Mouse (Mus musculus): Measurements from ENCODE around the gene Mthfr. TPM values are rescaled to one million over a fixed set of nuclear protein-coding genes. Genes with fewer than 3 reads are reported as not detected.
A peak's percentile ranks its signal among the peaks of the same experiment; 100 is the strongest.
"Not testable (repeated sequence)": the region's sequence is repeated elsewhere in the genome, so short reads cannot be mapped to it uniquely, and the experiment has no call there.

Gene Mthfr
- total RNA-seq, 4 experiments from 2014 or later, result 32.7 to 41.0 (median 38.5) TPM

DNA sequence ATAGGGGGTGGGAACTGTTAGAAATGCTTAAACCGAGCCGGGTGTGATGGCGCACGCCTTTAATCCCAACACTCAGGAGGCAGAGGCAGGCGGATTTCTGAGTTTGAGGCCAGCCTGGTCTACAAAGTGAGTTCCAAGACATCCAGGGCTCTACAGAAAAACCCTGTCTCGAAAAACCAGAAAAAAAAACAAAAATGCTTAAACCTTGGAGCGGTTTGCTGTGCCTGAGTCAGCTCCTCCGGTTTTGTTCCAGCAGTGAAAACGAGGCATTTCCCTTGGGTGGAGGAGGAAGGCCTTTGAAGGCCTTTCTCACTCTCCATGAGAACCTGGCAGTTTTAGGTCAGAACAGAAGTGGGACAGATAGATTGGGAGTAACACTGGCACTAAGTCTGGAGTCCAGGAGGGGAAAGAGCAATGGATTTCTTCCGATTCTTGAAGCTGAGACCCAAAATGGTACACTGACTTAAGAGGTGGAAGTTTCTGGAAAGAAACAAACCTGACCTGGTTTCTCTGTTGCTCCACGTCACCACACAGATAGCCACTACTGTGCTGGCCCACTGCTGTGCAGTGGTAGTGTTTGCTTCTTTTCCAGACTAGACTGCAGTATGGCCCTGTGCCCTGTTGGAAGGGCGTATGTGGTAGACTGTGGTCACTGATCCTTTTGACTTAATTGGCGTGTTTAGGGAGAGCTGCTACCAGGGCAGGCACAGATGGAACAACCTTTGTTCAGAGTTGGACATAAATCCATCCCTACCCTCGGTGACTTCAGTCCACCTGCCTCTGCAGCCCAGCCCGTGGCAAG is 1.4 kb downstream of the Mthfr start:
- DNase-seq (ENCODE audit: low spot score in 2 of 2), result no peak

DNA sequence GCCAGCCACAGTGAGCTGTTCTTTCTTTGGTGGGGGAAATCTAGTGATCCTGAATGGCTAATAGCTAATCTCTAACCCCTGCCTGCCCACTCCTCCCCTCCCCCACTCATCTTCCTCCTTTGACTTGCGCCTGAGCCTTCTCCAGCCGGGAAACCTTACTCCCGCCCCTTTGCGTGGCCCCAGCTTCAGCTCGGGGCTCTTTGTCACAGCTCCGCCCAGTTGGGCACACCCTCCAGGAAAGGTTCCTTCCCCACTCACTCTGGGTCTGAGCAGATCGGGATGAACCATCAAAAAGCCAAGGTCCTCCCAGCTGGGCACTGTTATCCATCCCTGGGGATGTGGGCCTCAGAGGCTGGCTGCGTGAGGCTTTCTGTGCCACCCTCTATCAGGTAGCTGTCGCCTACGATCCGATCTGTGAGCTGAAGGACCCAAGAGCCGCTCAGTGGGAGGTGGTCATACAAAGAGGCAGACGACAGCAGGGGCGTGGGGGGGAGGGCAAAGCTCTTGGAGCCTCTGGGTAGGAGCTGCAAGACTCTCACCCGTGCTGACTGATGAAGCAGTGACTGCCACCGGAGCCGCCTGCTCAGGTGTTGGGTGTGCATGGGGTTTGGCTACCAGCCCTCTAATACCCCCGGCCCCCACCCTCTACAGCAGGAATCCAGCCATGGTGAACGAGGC is 2.2 kb downstream of the Mthfr start:
- peak in 1 of 2 experiments; percentile 51 for DNase-seq (ENCODE audit: low spot score in 2 of 2)

- DNase-seq (ENCODE audit: low spot score in 2 of 2), result no peak
These were observed 2.8 kb downstream of the Mthfr start for GRCm38 (mm10) chr4:148041611-148042191.

DNA sequence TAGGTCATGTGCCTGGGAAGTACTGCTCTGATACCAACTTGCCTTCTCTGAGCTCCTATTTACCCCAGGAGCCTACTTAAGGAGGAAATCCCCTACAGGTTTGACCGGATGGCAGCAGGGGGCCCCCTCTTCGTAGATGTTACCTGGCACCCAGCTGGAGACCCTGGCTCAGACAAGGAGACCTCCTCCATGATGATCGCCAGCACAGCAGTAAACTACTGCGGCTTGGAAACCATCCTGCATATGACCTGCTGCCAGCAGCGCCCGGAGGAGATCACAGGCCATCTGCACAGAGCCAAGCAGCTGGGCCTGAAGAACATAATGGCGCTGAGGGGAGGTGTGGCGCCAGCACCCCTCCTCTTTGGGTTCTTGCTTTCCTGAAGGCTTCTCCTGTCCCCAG is 4.5 kb downstream of the Mthfr start:
- not testable (repeated sequence) for DNase-seq (ENCODE audit: low spot score in 2 of 2)

DNA sequence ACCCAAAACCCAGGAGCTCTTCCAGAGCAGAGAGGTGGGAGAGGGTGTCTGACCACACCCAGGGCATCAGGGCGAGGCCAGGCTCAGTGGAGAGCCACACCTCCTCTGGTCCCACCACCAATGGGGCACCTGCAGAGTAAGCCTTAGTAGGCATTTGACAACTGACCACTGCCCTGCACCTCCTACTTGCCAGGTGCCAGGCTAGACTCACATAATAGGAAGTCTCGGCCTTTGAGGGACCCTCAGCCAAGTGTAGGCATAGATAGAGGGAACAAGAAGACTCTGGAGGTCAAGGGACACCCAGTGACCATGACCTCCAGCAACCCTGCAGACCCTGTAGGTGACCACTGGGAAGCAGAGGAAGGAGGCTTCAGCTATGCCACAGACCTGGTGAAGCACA is 5.2 kb downstream of the Mthfr start:
- DNase-seq (ENCODE audit: low spot score in 2 of 2), result no peak

GRCm38 (mm10) chr4:148046450-148047031 is 7.7 kb downstream of the Mthfr start:
- no peak for DNase-seq (ENCODE audit: low spot score in 2 of 2)

DNA sequence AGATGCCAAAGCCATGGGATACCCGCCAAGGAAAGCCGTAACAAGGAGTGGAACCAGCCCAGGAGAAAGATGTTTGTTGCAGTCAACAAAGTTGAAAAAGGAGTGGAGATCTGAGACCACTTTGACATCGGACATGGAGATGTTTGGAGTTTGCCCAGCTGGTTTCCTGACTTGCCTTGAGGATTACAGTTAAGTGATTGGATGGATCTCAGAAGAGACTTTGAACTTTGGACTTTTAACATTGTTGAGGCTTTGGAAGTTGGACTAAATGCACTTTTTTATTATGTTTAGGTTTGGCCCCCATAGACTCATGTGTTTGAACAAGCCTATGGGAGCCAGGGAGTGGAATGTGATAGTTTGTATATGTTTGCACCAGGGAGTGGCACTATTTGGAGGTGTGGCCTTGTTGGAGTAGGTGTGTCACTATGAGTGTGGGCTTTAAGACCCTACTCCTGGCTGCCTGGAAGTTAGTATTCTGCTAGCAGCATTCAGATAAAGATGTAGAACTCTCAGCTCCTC is 11.6 kb downstream of the Mthfr start:
- DNase-seq (ENCODE audit: low spot score in 2 of 2), result not testable (repeated sequence)

- no peak for DNase-seq (ENCODE audit: low spot score in 2 of 2)
These were observed 12.3 kb downstream of the Mthfr start for GRCm38 (mm10) chr4:148051046-148051776.

DNA sequence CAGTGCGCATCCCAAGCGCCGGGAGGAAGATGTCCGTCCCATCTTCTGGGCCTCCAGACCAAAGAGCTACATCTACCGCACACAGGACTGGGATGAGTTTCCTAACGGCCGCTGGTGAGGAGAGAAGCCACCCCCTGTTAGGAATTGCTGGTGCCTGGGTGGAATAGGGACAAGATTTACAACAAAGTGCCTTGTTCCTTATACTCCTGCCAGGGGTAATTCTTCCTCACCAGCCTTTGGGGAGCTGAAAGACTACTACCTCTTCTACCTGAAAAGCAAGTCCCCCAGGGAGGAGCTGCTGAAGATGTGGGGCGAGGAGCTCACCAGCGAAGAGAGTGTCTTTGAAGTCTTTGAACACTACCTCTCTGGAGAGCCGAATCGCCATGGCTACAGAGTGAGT is 13.0 kb downstream of the Mthfr start:
- DNase-seq (ENCODE audit: low spot score in 2 of 2), result no peak

DNA sequence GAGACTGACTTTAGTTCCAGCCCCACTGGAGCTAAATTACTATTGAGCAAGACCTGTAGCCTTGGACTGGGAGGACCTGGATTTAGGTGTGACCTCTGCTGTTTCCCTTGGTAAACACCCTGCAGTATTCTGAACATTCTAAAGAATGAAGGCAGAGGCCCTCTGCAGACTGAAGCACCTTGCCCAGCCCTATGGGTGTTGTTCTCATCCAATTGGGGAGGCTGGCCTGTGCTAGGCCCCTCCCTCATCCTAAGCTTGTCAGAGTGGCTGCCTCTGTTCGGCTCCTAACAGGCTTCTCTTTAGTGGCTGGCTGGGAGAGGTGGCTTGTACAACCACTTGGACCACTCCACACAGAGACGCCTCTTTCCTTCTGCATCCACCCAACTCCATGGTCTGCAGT is 14.1 kb downstream of the Mthfr start:
- DNase-seq (ENCODE audit: low spot score in 2 of 2), result no peak

DNA sequence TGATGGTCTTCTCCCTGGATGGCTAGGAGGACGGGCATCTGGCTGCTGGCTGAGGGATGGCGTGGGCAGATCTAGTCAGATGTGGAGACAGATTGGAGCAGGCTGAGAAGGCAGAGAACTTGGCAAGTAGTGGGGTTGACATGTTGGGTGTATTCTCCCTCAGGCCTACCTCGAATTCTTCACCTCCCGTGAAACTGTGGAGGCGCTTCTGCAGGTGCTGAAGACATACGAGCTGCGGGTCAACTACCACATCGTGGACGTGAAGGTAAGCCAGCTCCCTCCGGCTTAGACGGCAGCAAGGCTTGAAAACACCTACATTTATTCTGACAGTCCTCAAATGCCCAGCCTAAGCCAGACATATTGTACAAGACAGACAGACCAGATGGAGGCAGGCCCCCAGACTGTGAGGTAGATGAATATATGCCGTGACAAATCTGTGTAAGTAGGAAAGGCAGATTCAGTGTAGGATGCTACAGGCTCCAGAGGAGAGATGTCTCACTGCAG is 14.6 kb downstream of the Mthfr start:
- DNase-seq (ENCODE audit: low spot score in 2 of 2), result peak; percentile 81 to 82

DNA sequence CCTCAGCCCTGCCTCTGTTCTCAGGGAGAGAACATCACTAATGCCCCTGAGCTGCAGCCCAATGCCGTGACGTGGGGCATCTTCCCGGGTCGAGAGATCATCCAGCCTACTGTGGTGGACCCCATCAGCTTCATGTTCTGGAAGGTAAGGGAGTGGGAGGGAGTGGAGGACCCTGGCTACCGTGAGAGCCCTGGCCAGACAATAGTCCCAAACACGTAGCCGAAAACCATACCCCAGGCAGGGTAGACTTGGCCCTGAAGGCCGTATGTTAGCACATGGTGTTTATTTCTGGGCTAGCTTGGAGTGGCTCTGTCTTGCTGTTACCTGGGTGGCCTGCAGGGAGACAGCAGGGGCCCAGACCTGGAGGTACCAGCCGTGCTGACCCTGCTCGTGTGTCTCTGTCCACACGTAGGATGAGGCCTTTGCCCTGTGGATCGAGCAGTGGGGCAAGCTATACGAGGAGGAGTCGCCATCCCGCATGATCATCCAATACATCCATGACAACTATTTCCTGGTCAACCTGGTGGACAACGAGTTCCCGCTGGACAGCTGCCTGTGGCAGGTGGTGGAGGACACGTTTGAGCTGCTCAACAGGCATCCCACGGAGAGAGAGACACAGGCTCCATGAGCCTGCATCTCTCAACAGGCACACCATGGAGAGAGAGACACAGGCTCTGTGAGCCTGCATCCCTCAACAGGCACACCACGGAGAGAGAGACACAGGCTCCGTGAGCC is 16.3 kb downstream of the Mthfr start:
- no peak for DNase-seq (ENCODE audit: low spot score in 2 of 2)

DNA sequence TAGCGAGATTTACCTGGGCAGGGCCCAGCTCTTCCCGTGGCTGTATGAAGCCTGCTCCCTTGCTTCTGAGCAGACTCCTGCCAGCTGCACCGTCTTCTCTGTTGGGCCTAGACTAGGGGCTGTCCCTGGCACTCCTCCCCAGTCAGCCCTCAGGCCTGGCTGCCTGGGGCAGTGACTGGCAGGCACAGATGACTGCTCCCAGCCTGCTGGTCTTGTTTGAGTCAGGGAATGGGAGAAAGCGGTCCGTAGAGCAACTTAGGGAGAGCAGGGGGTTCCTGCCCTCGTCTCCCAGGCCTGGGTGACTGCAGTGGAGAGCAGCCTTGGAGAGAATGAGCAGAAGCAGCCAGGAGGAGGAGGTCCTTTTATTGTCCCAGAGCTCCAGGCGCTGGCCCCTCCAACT is 17.4 kb downstream of the Mthfr start:
- no peak for DNase-seq (ENCODE audit: low spot score in 2 of 2)

DNA sequence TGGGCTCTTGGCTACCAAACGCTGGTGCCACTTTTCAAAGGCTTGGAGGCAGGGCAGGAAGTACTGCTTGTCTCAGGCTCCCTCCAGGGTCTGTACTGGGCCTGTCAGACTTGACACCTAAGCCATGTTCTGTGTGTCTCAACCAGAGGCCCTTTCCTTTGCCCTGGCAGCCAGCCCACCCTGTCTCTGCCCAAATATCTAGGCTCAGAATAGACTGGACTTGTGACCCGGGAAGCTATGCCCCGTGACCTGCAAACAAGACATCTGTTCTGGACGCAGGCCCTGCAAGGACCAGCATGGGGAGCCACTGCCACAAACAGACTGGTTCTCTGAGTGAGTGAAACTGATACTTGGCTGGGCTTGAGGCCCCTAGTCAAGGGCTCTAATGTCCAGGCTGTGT is 17.9 kb downstream of the Mthfr start:
- no peak for DNase-seq (ENCODE audit: low spot score in 2 of 2)

- no peak for DNase-seq (ENCODE audit: low spot score in 2 of 2)
These were observed 18.9 kb downstream of the Mthfr start for GRCm38 (mm10) chr4:148057661-148058209.

DNA sequence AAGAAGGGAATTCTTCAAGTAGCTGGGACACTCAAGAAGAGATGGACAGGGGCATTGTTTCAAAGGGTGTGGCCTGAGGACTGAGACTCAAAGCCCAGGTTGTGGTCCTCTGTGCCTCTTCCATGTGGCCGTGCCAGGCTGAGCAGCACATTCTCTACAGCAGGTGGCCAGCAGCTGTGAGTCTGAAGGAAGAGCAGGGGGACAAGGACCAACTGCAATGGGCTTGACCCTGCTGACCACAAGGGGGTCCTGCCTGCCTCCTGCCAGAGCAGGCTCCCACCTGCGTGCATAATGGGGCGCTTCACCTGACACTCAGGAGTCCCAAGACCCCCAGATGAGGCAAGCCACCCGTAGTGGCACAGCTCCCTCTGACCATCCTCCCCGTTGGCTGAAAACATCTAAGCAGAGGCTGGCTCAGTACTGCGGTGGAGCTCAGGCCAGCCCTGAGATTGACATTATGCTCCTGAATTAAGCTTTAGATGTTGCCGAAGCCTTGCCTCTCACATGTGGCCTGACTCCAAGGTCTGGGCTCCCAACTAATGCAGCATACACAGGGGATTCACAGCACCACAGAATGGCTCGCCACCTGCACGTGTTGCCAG is 19.4 kb downstream of the Mthfr start:
- no peak for DNase-seq (ENCODE audit: low spot score in 2 of 2)

DNA sequence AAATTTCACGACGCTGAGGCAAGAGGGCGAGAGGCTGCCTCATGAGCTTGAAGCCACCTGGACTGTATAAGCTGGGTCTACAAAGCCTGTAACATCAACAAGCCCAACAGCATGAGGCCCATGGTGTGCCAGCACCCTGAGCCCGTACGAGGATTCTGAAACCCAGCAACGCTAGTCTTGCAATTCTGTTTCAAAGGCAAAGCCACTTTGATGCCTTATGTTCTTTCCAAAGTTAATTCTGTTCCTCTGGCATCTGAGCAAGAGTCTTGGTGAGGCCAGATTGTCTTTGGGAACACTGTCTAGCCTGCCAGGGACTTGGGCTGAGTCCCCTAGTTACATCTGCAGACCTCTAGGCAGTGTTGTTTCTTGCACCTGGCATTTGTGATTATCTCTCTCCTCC is 20.1 kb downstream of the Mthfr start:
- DNase-seq (ENCODE audit: low spot score in 2 of 2), result peak in 1 of 2 experiments; percentile 65

DNA sequence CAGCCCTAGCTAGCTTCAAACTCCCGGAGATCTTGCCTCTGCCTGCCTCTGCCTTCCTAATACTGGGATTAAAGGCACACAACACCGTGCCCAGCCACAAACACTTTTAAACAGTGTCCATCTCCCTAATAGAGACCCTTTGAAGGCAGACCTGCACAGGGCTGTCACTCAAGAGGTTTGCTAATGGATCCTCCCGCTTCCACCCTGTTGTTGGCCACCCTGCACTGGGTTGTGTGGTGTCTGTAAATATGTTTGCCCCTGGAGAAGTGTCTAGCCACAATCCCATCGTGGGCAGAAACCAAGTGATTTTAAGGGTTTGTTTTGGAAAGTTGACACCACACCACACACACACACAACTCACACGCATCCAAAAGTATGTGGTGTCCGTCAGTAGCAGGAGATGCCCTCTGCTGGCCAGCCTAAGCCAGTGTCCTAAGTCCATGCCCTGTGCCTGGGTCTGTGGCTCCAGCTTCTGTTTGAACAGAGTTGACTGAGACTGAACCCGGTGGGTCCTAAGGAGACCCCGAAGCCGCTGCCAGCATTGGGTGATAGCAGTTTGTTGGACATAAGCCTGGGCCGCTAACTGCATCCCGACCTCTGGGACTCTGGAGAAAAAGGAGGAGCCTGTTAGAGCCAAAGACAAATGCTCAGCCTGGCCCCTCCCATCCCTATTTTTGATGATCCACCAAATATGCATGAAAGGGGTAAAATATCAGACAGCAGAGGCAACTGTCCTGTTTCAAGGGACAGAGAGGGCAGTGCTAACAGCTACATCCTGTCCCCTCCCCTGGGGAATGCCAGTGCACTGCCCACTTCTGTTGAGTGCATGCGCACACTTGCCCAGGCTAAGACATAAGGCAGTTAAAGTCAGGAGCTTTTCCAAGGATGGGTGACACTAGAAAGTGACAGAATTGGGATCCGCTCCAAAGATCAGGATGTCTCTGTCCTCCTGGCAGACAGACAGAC is 21.5 kb downstream of the Mthfr start:
- no peak for DNase-seq (ENCODE audit: low spot score in 2 of 2)

Data from layer of hippocampus, adult 8-10 months (tissue).